ENCODE assay signal across 32 mouse cellular contexts in genomic region chr19:40220878-40221277, GRCm38 (mm10). TPM values are rescaled to one million over a fixed set of nuclear protein-coding genes. Genes with fewer than 3 reads are reported as not detected.
A peak's percentile ranks its signal among the peaks of the same experiment; 100 is the strongest.
DNase-seq lines count a peak whose midpoint lies in the region; ATAC-seq and TF ChIP-seq lines count a peak whose summit lies in the region.
"Had no signal": no experiment of that assay in that cellular context is flagged by ENCODE, and none has a peak within 500 bp of the region (broad histone marks: within the 10 kb centered on the region; RNA-seq: fewer than 3 reads in every experiment).

No protein-coding gene starts in this region.

- 18% methylated on average over 5 of the region's 5 CpGs for WGBS in liver, adult 2 months
- WGBS in stomach, postnatal 0 days: 48% methylated on average over 5 of the region's 5 CpGs

- H3K27ac ChIP-seq in liver, adult 2 months (replicated peaks; ENCODE audit: insufficient read depth, low read depth, low read length): peak overlapping the region; percentile 84
- no peak overlapping the region for H3K27ac ChIP-seq in ES-E14 (ENCODE audit: insufficient read depth, low read depth, low read length, poor library complexity, severe bottlenecking)
- H3K27ac ChIP-seq in stomach, postnatal 0 days (replicated peaks): no peak overlapping the region
- H3K27ac ChIP-seq: embryonic facial prominence, embryonic 13.5 days; embryonic facial prominence, embryonic 15.5 days; forebrain, embryonic 10.5 days; forebrain, embryonic 12.5 days; forebrain, embryonic 15.5 days had no signal

- TF ChIP-seq EP300 in stomach, postnatal 0 days (optimal IDR thresholded peaks at IDR 0.05): no peak

- H3K4me2 ChIP-seq in stomach, postnatal 0 days (replicated peaks; ENCODE audit: low read depth): no peak overlapping the region
- H3K4me2 ChIP-seq: embryonic facial prominence, embryonic 13.5 days; embryonic facial prominence, embryonic 15.5 days; forebrain, embryonic 12.5 days; forebrain, embryonic 15.5 days had no signal

- H3K27me3 ChIP-seq in liver, adult 2 months (ENCODE audit: control insufficient read depth, insufficient read depth, low read length): no peaks in the 10 kb centered on the region
- no peaks in the 10 kb centered on the region for H3K27me3 ChIP-seq in stomach, postnatal 0 days (ENCODE audit: control insufficient read depth, insufficient read depth, low read length)
- H3K27me3 ChIP-seq: CH12.LX; embryonic facial prominence, embryonic 13.5 days; embryonic facial prominence, embryonic 15.5 days; forebrain, embryonic 12.5 days; forebrain, embryonic 15.5 days; Patski had no signal

- ATAC-seq in stomach, postnatal 0 days (ENCODE audit: low FRiP score, low TSS enrichment): peak; percentile 33; the same call in 1 of the 2 replicates
- ATAC-seq: activated CD4-positive, CD25-positive, alpha-beta regulatory T cell, adult 4 months; CD4-positive, CD25-positive, alpha-beta regulatory T cell, adult 4 months; forebrain, embryonic 15.5 days; forebrain, postnatal 0 days; Patski had no signal

- peak overlapping the region; percentile 37 for H3K9ac ChIP-seq in liver, adult 2 months (ENCODE audit: low read depth, low read length)
- no peak overlapping the region for H3K9ac ChIP-seq in ES-E14 (ENCODE audit: insufficient read depth, low read depth, low read length, poor library complexity, severe bottlenecking)
- H3K9ac ChIP-seq in stomach, postnatal 0 days (ENCODE audit: low read length): no peak overlapping the region
- H3K9ac ChIP-seq: embryonic facial prominence, embryonic 13.5 days; embryonic facial prominence, embryonic 15.5 days; forebrain, embryonic 12.5 days; forebrain, embryonic 15.5 days; forebrain, postnatal 0 days had no signal

- peaks cover 17% of the 10 kb centered on the region for H3K4me1 ChIP-seq in liver, adult 2 months (ENCODE audit: control insufficient read depth, insufficient read depth, low read length)
- H3K4me1 ChIP-seq in ES-E14 (ENCODE audit: control insufficient read depth in 2 of 2, insufficient read depth in 2 of 2, low read length in 2 of 2, poor library complexity in 1 of 2): no peaks in the 10 kb centered on the region
- no peaks in the 10 kb centered on the region; the same call in 1 of the 2 replicates for H3K4me1 ChIP-seq in stomach, postnatal 0 days (replicated peaks; ENCODE audit: control insufficient read depth, insufficient read depth)
- H3K4me1 ChIP-seq: embryonic facial prominence, embryonic 13.5 days; embryonic facial prominence, embryonic 15.5 days; forebrain, embryonic 10.5 days; forebrain, embryonic 12.5 days; forebrain, embryonic 15.5 days had no signal

- no peak for TF ChIP-seq POLR2A in liver, adult 2 months (IDR thresholded peaks at IDR 0.05; ENCODE audit: extremely low read depth, insufficient read depth, low read length)

- H3K9me3 ChIP-seq in ES-E14 (ENCODE audit: control insufficient read depth, insufficient read depth, low read depth, low read length): no peaks in the 10 kb centered on the region
- H3K9me3 ChIP-seq in stomach, postnatal 0 days (ENCODE audit: control insufficient read depth, low read length): no peaks in the 10 kb centered on the region
- H3K9me3 ChIP-seq: embryonic facial prominence, embryonic 13.5 days; embryonic facial prominence, embryonic 15.5 days; forebrain, embryonic 10.5 days; forebrain, embryonic 12.5 days; forebrain, embryonic 15.5 days had no signal

- in situ Hi-C loops in ES-E14 (cut with MboI; ENCODE audit: low sequenced_read_pairs in 2 of 2, unreplicated experiment in 2 of 2): loop anchor here in 1 of 2 experiments (10.0 kb wide), 1 partner anchor 1236 kb away; no protein-coding TSS in a partner anchor

- no peaks in the 10 kb centered on the region for H3K36me3 ChIP-seq in liver, adult 2 months (ENCODE audit: control insufficient read depth, insufficient read depth, low read length)
- H3K36me3 ChIP-seq in ES-E14 (ENCODE audit: control insufficient read depth, insufficient read depth, low read length, poor library complexity, severe bottlenecking): peaks cover 20% of the 10 kb centered on the region
- no peaks in the 10 kb centered on the region for H3K36me3 ChIP-seq in stomach, postnatal 0 days (ENCODE audit: control insufficient read depth, insufficient read depth, low read length)
- H3K36me3 ChIP-seq: embryonic facial prominence, embryonic 13.5 days; embryonic facial prominence, embryonic 15.5 days; forebrain, embryonic 12.5 days; forebrain, embryonic 15.5 days had no signal

- H3K79me2 ChIP-seq in liver, adult 2 months (ENCODE audit: control insufficient read depth, insufficient read depth, low read length): no peaks in the 10 kb centered on the region

- intact Hi-C loops in heart, postnatal 10 days (cut with DNase I): no loop called here

- DNase-seq in heart, adult 11 months: peak; percentile 24
- no peak for DNase-seq in heart, postnatal 10 days
- DNase-seq in liver, adult 2 months (ENCODE audit: extremely low read depth, low read depth, low spot score): peak; percentile 87
- DNase-seq in liver: no peak
- DNase-seq in ES-E14 (ENCODE audit: low read depth, low spot score): no peak
- no peak for DNase-seq in stomach, postnatal 0 days (ENCODE audit: low spot score)
- no peak for DNase-seq in adrenal gland, postnatal 14 days
- DNase-seq: adrenal gland, adult 8-10 months; adrenal gland, postnatal 25 days; B cell, adult 2 months; cerebellum, adult 11 months; cerebellum, adult 18-20 months; cerebellum, adult 8-10 months; cerebellum, adult 9-11 months; cerebellum, postnatal 14 days; cerebellum, postnatal 36 days; embryo, embryonic 11 days; forebrain, postnatal 0 days had no signal

- no peak for TF ChIP-seq CTCF in liver, adult 2 months (IDR thresholded peaks at IDR 0.05; ENCODE audit: low read depth, low read length)
- TF ChIP-seq CTCF in stomach, postnatal 0 days (IDR thresholded peaks at IDR 0.05; ENCODE audit: low read depth): no peak

- no peak overlapping the region for H3K4me3 ChIP-seq in liver, adult 2 months (ENCODE audit: insufficient read depth, low read depth, low read length)
- no peak overlapping the region for H3K4me3 ChIP-seq in ES-E14 (ENCODE audit: insufficient read depth in 1 of 2, low read depth in 1 of 2, low read length in 2 of 2, poor library complexity in 1 of 2, severe bottlenecking in 1 of 2)
- H3K4me3 ChIP-seq in stomach, postnatal 0 days (ENCODE audit: low read depth, low read length): no peak overlapping the region
- H3K4me3 ChIP-seq: embryonic facial prominence, embryonic 13.5 days; embryonic facial prominence, embryonic 15.5 days; erythroblast, embryonic 14.5 days; forebrain, embryonic 10.5 days; forebrain, embryonic 12.5 days; forebrain, embryonic 15.5 days had no signal

TF ChIP-seq in ES-E14, 5 proteins besides CTCF, POLR2A, EP300 and RAD21:
- TF ChIP-seq ZC3H11A (IDR thresholded peaks at IDR 0.05; ENCODE audit: borderline replicate concordance, low read depth, low read length): no peak
- TF ChIP-seq CHD2 (IDR thresholded peaks at IDR 0.05; ENCODE audit: low read depth, low read length): no peak
- TF ChIP-seq HCFC1 (IDR thresholded peaks at IDR 0.05; ENCODE audit: borderline replicate concordance, insufficient read depth, low read length): no peak
- TF ChIP-seq ZNF384 (IDR thresholded peaks at IDR 0.05; ENCODE audit: low read depth, low read length): peak; percentile 51; the same call in 1 of the 2 replicates
- TF ChIP-seq MAFK (IDR thresholded peaks at IDR 0.05; ENCODE audit: insufficient read depth, low read depth, low read length): no peak

RNA-seq across cellular contexts. Expression of gene Cyp2c70, which starts 33.7 kb away (rescaled TPM):
- total RNA-seq in heart, postnatal 10 days (2021): under 1 TPM; 0.35 to 0.69 TPM
- 611 and 1,231 TPM in 2 replicates for total RNA-seq in liver, adult 2 months (2014; rRNA removed)
- 211 and 219 TPM in 2 replicates for polyA plus RNA-seq in liver, adult 2 months (2012; rRNA removed)
- not detected in 2 replicates for total RNA-seq in ES-E14 (2012; rRNA removed)
- polyA plus RNA-seq in stomach, postnatal 0 days (2015; fragmentation: Nextera tagmentation; extraction: Ambion mirVana): 0.67 and 0.93 TPM in 2 replicates
- 4.8 and 121 TPM in 2 replicates for total RNA-seq in adrenal gland, postnatal 14 days (2021)
- total RNA-seq: CH12.LX; common myeloid progenitor, adult 5-6 weeks; forebrain, postnatal 0 days; MEL had no signal
- polyA plus RNA-seq: activated CD4-positive, CD25-positive, alpha-beta regulatory T cell, adult 4 months; brain, embryonic 14.5 days; CD4-positive, CD25-positive, alpha-beta regulatory T cell, adult 4 months; embryonic facial prominence, embryonic 11.5 days; embryonic facial prominence, embryonic 13.5 days; embryonic facial prominence, embryonic 15.5 days; erythroblast, embryonic 14.5 days; forebrain, embryonic 10.5 days; forebrain, embryonic 12.5 days; forebrain, embryonic 15.5 days; forebrain, postnatal 0 days; Patski had no signal

RNA-seq across cellular contexts. Expression of gene Pdlim1, which starts 50.8 kb away (rescaled TPM):
- total RNA-seq in heart, postnatal 10 days (2021): 100 to 1,000 TPM; 235 to 249 TPM
- total RNA-seq in liver, adult 2 months (2014; rRNA removed): 23.0 and 23.6 TPM in 2 replicates
- 44.6 and 50.7 TPM in 2 replicates for polyA plus RNA-seq in liver, adult 2 months (2012; rRNA removed)
- 53.5 and 59.7 TPM in 2 replicates for total RNA-seq in ES-E14 (2012; rRNA removed)
- 288 and 298 TPM in 2 replicates for polyA plus RNA-seq in stomach, postnatal 0 days (2015; fragmentation: Nextera tagmentation; extraction: Ambion mirVana)
- 48.1 and 49.2 TPM in 2 replicates for total RNA-seq in adrenal gland, postnatal 14 days (2021)
- total RNA-seq: MEL had no signal

Comparison
In these comparisons a context has a peak if more than half of its experiments do, and no peak if none do; other contexts are left out.
1. DNase-seq: peak in heart, adult 11 months (single experiment) and liver, adult 2 months (single experiment); none in heart, postnatal 10 days (0 of 2), liver (single experiment), ES-E14 (single experiment), stomach, postnatal 0 days (single experiment) and adrenal gland, postnatal 14 days (single experiment).